Comparison of ENCODE assay signal across 30 mouse cellular contexts in the genomic region with DNA sequence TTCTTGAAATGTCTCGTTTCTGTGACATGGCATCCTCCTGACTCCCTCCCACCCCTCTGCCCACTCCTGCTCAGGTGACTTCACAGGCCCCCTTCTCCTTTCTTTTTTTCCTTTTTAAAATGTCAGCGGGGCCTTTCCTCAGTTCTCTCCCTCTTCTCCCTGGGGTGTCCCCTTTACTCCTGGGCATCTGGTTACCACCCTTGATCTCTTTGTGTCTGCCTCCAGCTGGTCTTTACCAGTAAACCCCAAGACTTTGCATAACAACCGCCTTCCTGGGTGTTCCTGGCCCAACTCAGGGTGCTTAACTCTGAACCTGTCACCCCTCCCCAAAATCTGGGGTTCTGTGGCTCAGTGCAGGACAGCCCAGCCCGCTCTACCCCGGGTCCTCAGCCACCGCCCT. TPM values are rescaled to one million over a fixed set of nuclear protein-coding genes. Genes with fewer than 3 reads are reported as not detected.
A peak's percentile ranks its signal among the peaks of the same experiment; 100 is the strongest.
DNase-seq lines count a peak whose midpoint lies in the region; TF ChIP-seq lines count a peak whose summit lies in the region.
"Had no signal": no experiment of that assay in that cellular context is flagged by ENCODE, and none has a peak within 500 bp of the region (broad histone marks: within the 10 kb centered on the region; RNA-seq: fewer than 3 reads in every experiment).

No protein-coding gene starts in this region.

- intact Hi-C loops in left cerebral cortex, adult 2 months (cut with DNase I): no loop called here

- WGBS in olfactory bulb, adult 2 months: 30% methylated on average over 6 of the region's 6 CpGs

- peaks cover 67% of the 10 kb centered on the region for H3K4me1 ChIP-seq in olfactory bulb, adult 2 months (ENCODE audit: control insufficient read depth, insufficient read depth, low read length)
- H3K4me1 ChIP-seq: stomach, embryonic 15.5 days had no signal

- DNase-seq in cerebellum, adult 9-11 months: peak; percentile 36
- DNase-seq in cerebellum, adult 11 months: no peak
- no peak for DNase-seq in left cerebral cortex, adult 2 months (ENCODE audit: extremely low spot score in 1 of 2, low spot score in 2 of 2)
- no peak for DNase-seq in left cerebral cortex, adult 11 months (ENCODE audit: low spot score)
- peak; percentile 86 for DNase-seq in ES-CJ7 (ENCODE audit: low read depth, low spot score)
- DNase-seq in c-Kit-positive CD71-positive TER-119-positive erythroid progenitor cells, embryonic 14.5 days (ENCODE audit: low spot score): no peak
- DNase-seq: adrenal gland, adult 8-10 months; forebrain, postnatal 0 days; heart, postnatal 10 days; kidney, adult 18-20 months; kidney, postnatal 25 days; liver; lung, adult 2 months; lung, postnatal 10 days; right cerebral cortex, postnatal 25 days; thymus, postnatal 14 days had no signal

- no peak overlapping the region for H3K4me3 ChIP-seq in left cerebral cortex, adult 2 months
- no peak overlapping the region for H3K4me3 ChIP-seq in olfactory bulb, adult 2 months (ENCODE audit: insufficient read depth, low read depth, low read length)
- H3K4me3 ChIP-seq: embryonic facial prominence, embryonic 13.5 days; forebrain, embryonic 10.5 days; heart, embryonic 13.5 days; kidney, embryonic 15.5 days; stomach, embryonic 15.5 days had no signal

- TF ChIP-seq CTCF in left cerebral cortex, adult 2 months (IDR thresholded peaks at IDR 0.05): no peak
- TF ChIP-seq CTCF in olfactory bulb, adult 2 months (IDR thresholded peaks at IDR 0.05; ENCODE audit: insufficient read depth, low read depth, low read length): no peak

- H3K27ac ChIP-seq in left cerebral cortex, adult 2 months: peak overlapping the region; percentile 75
- peak overlapping the region; percentile 81; the same call in 1 of the 2 replicates for H3K27ac ChIP-seq in olfactory bulb, adult 2 months (ENCODE audit: insufficient read depth, low read depth, low read length)
- H3K27ac ChIP-seq: embryonic facial prominence, embryonic 13.5 days; forebrain, embryonic 10.5 days; heart, embryonic 13.5 days; kidney, embryonic 15.5 days; liver, embryonic 14.5 days; macrophage; stomach, embryonic 15.5 days had no signal

- no peak for TF ChIP-seq POLR2A in olfactory bulb, adult 2 months (IDR thresholded peaks at IDR 0.05; ENCODE audit: insufficient read depth, low read depth, low read length)

RNA-seq across cellular contexts. Expression of a gene that starts 29.6 kb away (rescaled TPM):
- total RNA-seq in left cerebral cortex, adult 2 months (2021): 100 to 1,000 TPM; 372 to 403 TPM
- polyA plus RNA-seq in olfactory bulb, adult 2 months (2012; ENCODE audit: insufficient read depth, insufficient read length, low replicate concordance, missing spikeins): not detected in 2 replicates
- total RNA-seq: common myeloid progenitor, adult 5-6 weeks; hematopoietic stem cell, adult 5-6 weeks; megakaryocyte-erythroid progenitor cell, adult 5-6 weeks; monocyte, adult 5-6 weeks had no signal
- polyA plus RNA-seq: C2C12; inflammation-experienced regulatory T-cells, adult 6 months; macrophage had no signal

RNA-seq across cellular contexts. Expression of a gene that starts 45.0 kb away (rescaled TPM):
- total RNA-seq in left cerebral cortex, adult 2 months (2021): 10 to 100 TPM; 52.1 to 54.0 TPM
- not detected in 2 replicates for polyA plus RNA-seq in olfactory bulb, adult 2 months (2012; ENCODE audit: insufficient read depth, insufficient read length, low replicate concordance, missing spikeins)

Comparison
In these comparisons a context has a peak if more than half of its experiments do, and no peak if none do; other contexts are left out.
1. DNase-seq: peak in cerebellum, adult 9-11 months (single experiment) and ES-CJ7 (single experiment); none in cerebellum, adult 11 months (single experiment), left cerebral cortex, adult 2 months (0 of 2), left cerebral cortex, adult 11 months (single experiment) and c-Kit-positive CD71-positive TER-119-positive erythroid progenitor cells, embryonic 14.5 days (single experiment).